Mouse (Mus musculus): Measurements from ENCODE around the gene Rgs9. TPM values are rescaled to one million over a fixed set of nuclear protein-coding genes. Genes with fewer than 3 reads are reported as not detected.
"Not testable (repeated sequence)": the region's sequence is repeated elsewhere in the genome, so short reads cannot be mapped to it uniquely, and the experiment has no call there.

The Rgs9 gene
- polyA plus RNA-seq, 1 experiment from 2014 or later, result 3.8 TPM

DNA sequence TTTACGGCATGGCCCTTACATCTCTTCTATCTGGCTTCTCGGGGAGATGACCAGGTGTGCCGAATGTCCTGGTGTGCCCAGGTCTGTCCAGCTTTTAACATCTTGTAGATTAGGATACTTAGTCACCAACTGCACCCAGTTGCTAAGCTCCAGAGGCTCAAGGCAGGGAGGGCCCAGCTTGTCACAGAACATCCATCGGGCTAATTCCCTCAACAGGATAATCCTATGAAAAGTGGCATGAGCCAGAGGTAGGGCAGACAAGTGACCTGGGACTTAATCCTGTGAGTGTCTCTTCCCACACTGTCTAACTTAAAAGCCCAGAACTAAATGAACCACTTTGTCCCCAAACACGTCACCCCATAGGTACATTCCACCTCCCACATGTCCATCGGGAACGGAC is 898 bp downstream of the Rgs9 start:
- peaks cover 8% of the 10 kb centered on the region; the same call in 1 of the 2 replicates for H3K4me1 ChIP-seq
- WGBS, result 66% methylated on average over 7 of the region's 7 CpGs
- no peak for ATAC-seq (ENCODE audit: low FRiP score, low read depth)
- H3K4me2 ChIP-seq (replicated peaks), result peak overlapping the region; percentile 75
- H3K9me3 ChIP-seq, result no peaks in the 10 kb centered on the region
- peaks cover 30% of the 10 kb centered on the region for H3K27me3 ChIP-seq
- H3K36me3 ChIP-seq, result no peaks in the 10 kb centered on the region
- H3K27ac ChIP-seq (replicated peaks), result no peak overlapping the region
- no peak overlapping the region for H3K9ac ChIP-seq (replicated peaks)
- peak overlapping the region; percentile 46 for H3K4me3 ChIP-seq

DNA sequence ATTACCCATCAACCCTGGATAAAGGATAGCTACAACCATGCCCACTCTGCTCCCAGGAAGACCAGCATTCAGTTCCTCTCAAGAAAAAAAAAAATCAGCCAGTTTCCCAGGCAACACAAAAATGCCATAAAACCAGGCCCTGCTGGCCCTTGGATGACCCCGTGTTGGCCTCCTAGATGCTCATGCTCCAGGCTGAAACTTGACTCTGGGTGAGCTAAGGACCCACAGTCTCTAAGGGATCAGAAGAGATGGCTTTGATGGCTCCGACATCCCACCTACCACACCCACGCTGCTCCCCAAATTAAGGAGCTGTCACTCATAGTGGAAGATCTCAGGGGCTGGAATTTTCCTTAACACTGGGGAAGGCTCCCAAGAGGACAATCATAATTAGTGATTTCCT is 5.9 kb downstream of the Rgs9 start:
- Histone ChIP-seq H3K36me3 (no peaks in the 10 kb centered on the region), H3K9me3 (no peaks in the 10 kb centered on the region), H3K4me1 (peaks cover 4% of the 10 kb centered on the region; the same call in 1 of the 2 replicates), H3K4me3 (no peak overlapping the region), H3K27me3 (peaks cover 15% of the 10 kb centered on the region), H3K4me2 (replicated peaks) (no peak overlapping the region), H3K9ac (replicated peaks) (no peak overlapping the region), H3K27ac (replicated peaks) (no peak overlapping the region)
- ATAC-seq (ENCODE audit: low FRiP score, low read depth), result no peak
- WGBS, result 83% methylated on average over 3 of the region's 3 CpGs

DNA sequence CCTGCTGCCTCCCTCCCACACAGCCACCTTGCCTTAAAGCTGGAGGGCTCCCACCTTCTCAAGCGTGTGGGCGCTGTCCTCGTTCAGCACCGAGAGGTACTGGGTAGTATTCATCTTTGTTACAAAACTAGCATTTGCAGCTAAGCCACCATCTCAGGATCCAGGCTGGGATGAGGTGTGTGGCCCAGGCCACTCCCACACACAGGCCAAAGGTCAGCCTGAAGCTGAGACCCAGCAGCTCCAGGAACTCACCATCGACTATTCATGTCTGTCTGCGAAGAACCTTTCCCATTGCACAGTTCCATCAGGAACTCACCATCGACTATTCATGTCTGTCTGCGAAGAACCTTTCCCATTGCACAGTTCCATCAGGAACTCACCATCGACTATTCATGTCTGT is 8.6 kb downstream of the Rgs9 start:
- not testable (repeated sequence) for H3K9me3 ChIP-seq; H3K27me3 ChIP-seq; H3K27ac ChIP-seq (replicated peaks); ATAC-seq (ENCODE audit: low FRiP score, low read depth); H3K4me3 ChIP-seq; H3K4me1 ChIP-seq; H3K4me2 ChIP-seq (replicated peaks); H3K36me3 ChIP-seq; H3K9ac ChIP-seq (replicated peaks)
- 95% methylated on average over 9 of the region's 9 CpGs for WGBS

DNA sequence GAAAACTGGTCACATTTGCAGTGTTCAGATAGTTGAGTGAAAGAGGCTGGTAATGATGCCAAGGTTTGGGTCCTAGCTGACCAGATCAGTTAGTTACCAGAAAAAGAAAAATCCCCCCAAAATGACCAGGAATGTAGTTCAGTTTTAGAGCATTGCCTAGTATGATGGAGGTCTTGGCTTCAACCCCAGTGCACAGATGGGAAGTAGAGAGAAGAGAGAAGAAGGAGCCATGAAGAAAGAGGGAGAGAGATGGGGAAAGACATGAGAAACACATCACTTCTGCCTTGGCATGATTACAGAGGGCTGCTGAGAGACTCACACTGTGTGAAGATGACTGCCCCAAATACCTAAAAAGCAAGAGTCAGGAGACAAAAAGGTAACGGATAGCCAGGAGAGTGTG is 13.1 kb downstream of the Rgs9 start:
- H3K9ac ChIP-seq (replicated peaks), result no peak overlapping the region
- H3K4me3 ChIP-seq, result no peak overlapping the region
- no peak overlapping the region for H3K27ac ChIP-seq (replicated peaks)
- no peak for ATAC-seq (ENCODE audit: low FRiP score, low read depth)
- WGBS, result 92% methylated on average over 1 of the region's 1 CpGs
- no peaks in the 10 kb centered on the region for H3K27me3 ChIP-seq
- H3K4me2 ChIP-seq (replicated peaks), result no peak overlapping the region
- peaks cover 3% of the 10 kb centered on the region; the same call in 1 of the 2 replicates for H3K9me3 ChIP-seq
- no peaks in the 10 kb centered on the region for H3K36me3 ChIP-seq
- no peaks in the 10 kb centered on the region for H3K4me1 ChIP-seq

DNA sequence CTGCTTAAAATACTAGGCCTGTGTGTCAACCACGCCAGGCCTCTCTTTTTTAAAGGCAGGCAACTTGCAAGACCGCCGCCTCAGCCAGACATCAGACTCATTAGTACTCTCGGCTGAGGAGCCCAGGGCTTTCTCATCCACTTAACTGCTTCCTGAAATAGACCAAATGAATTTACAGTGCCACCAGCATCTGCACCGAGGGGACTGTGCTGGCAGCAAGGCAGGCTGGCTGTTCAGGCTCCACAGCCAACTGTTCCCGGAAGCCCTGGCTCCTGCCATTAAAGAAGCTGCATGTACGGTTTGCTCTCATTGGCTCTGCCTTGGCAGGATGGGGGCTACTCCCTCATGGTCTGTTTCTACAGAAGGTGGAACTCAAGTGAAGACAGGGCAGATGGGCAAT is 19.7 kb downstream of the Rgs9 start:
- WGBS, result 79% methylated on average over 7 of the region's 7 CpGs

DNA sequence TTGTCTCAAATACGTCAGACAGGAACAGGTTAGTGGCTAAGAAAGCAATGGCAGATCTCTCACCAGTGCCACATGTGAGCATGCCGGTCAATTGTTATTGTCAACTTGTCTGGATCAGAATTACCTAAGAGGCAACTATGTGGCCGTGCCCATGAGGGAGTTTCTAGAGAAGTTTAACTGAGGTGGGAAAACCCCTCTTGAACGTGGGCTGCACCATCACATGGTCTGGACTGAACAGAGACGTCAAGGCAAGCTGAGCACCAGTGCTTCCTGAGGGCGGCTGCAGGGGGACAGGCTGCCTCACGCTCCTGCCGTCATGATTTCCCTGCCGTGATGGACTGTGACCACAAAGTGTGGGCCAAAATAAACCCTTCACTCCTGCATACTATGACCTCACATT is 26.5 kb downstream of the Rgs9 start:
- WGBS, result 90% methylated on average over 9 of the region's 9 CpGs
- no peak overlapping the region for H3K9ac ChIP-seq (replicated peaks)
- ATAC-seq (ENCODE audit: low FRiP score, low read depth), result no peak
- no peak overlapping the region for H3K4me3 ChIP-seq
- no peak overlapping the region for H3K27ac ChIP-seq (replicated peaks)
- H3K36me3 ChIP-seq, result no peaks in the 10 kb centered on the region
- no peaks in the 10 kb centered on the region for H3K27me3 ChIP-seq
- H3K9me3 ChIP-seq, result no peaks in the 10 kb centered on the region
- peaks cover 12% of the 10 kb centered on the region; the same call in 1 of the 2 replicates for H3K4me1 ChIP-seq
- H3K4me2 ChIP-seq (replicated peaks), result no peak overlapping the region

More for the DNA sequence above, 19.7 kb downstream of the Rgs9 start:
- peaks cover 3% of the 10 kb centered on the region; the same call in 1 of the 2 replicates for H3K9me3 ChIP-seq
- no peak overlapping the region for H3K27ac ChIP-seq (replicated peaks)
- no peak overlapping the region for H3K4me2 ChIP-seq (replicated peaks)
- H3K27me3 ChIP-seq, result no peaks in the 10 kb centered on the region
- H3K9ac ChIP-seq (replicated peaks), result no peak overlapping the region
- H3K4me3 ChIP-seq, result no peak overlapping the region
- H3K36me3 ChIP-seq, result no peaks in the 10 kb centered on the region
- no peaks in the 10 kb centered on the region for H3K4me1 ChIP-seq
- ATAC-seq (ENCODE audit: low FRiP score, low read depth), result no peak

DNA sequence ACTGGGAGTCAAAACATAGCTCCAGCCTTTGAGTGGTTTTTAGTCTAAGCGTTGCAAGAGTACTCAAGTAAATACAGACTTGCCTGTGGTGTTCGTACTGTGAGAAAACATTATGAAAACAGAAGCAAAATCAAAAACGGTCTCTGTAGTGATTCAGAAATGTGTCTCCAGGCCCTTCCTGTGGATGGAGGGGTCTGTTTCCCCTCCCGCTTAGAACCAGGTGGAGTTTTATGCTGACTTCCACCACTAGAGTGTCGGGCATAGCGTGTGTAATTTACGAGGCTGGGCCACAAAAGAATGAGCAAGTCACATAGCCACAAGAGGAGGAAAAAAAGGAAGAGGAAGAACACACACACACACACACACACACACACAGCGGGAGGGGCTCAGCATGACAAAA is 27.6 kb downstream of the Rgs9 start:
- Histone ChIP-seq H3K27ac (replicated peaks) (0 out of 2 replicates have a peak overlapping the region, but pooled peaks have one; percentile 15), H3K4me2 (replicated peaks) (no peak overlapping the region), H3K27me3 (no peaks in the 10 kb centered on the region), H3K9ac (replicated peaks) (no peak overlapping the region), H3K36me3 (no peaks in the 10 kb centered on the region), H3K9me3 (no peaks in the 10 kb centered on the region), H3K4me1 (peaks cover 12% of the 10 kb centered on the region; the same call in 1 of the 2 replicates), H3K4me3 (no peak overlapping the region)
- no peak for ATAC-seq (ENCODE audit: low FRiP score, low read depth)
- 81% methylated on average over 8 of the region's 8 CpGs for WGBS

DNA sequence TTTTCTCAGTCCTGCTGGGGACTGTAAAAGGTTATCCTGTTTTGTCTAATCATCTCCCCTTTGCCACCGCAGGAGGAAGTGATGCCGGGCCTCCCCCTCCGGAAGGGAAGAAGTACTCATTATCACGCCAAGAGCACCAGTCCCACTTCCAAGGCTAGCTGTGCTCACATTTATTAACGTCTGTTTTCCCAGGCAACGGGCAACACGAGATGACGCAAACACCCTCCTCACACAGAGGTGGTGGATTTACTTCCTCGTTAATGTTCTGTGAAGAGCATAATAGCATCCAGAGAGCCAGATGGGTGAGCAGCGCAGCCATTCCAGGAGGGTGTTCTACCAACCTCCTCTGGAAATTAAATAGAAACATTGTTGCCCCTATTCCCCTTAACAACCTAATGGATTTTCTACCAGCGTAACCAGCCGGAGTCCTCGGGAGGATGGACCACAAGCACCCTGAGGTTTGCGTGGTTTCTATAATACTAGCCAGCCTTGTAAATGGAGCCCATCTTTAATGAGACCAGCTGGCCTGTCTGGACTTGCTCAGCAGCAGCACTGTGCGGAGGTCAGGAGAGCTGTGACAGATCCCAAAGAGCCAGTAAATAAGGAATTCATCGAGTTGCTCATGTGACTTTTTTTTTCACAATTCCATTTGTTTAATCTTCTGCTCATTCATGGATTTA is 28.1 kb downstream of the Rgs9 start:
- H3K36me3 ChIP-seq, result no peaks in the 10 kb centered on the region
- no peaks in the 10 kb centered on the region for H3K27me3 ChIP-seq
- H3K9ac ChIP-seq (replicated peaks), result no peak overlapping the region
- WGBS, result 69% methylated on average over 16 of the region's 16 CpGs
- H3K4me1 ChIP-seq, result peaks cover 12% of the 10 kb centered on the region; the same call in 1 of the 2 replicates
- H3K4me2 ChIP-seq (replicated peaks), result no peak overlapping the region
- peak overlapping the region; percentile 56 for H3K27ac ChIP-seq (replicated peaks)
- no peaks in the 10 kb centered on the region for H3K9me3 ChIP-seq
- no peak overlapping the region for H3K4me3 ChIP-seq
- no peak for ATAC-seq (ENCODE audit: low FRiP score, low read depth)

DNA sequence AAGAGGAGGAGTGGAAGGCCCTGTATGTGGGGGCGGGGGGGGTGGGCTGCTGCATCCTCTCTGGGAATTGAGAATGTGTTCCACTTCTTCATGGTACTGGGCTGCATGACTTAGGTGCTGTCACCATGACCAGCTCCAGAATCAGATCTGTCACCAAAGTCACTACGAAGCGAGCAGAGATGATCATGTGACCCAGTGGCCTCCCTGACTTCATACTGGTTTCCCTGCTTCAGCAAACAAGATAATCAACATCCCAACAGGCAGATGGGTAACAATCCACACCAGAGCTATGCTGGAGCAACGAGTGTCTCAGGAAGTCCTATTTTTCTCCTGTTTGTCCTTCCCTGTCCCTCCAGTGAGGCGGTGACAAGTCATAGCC is 28.7 kb downstream of the Rgs9 start:
- no peak for ATAC-seq (ENCODE audit: low FRiP score, low read depth)
- Histone ChIP-seq H3K4me1 (peaks cover 12% of the 10 kb centered on the region; the same call in 1 of the 2 replicates), H3K4me2 (replicated peaks) (no peak overlapping the region), H3K4me3 (no peak overlapping the region), H3K36me3 (no peaks in the 10 kb centered on the region), H3K9me3 (no peaks in the 10 kb centered on the region), H3K27me3 (no peaks in the 10 kb centered on the region), H3K27ac (replicated peaks) (peak overlapping the region; percentile 56), H3K9ac (replicated peaks) (no peak overlapping the region)
- WGBS, result 76% methylated on average over 5 of the region's 5 CpGs

DNA sequence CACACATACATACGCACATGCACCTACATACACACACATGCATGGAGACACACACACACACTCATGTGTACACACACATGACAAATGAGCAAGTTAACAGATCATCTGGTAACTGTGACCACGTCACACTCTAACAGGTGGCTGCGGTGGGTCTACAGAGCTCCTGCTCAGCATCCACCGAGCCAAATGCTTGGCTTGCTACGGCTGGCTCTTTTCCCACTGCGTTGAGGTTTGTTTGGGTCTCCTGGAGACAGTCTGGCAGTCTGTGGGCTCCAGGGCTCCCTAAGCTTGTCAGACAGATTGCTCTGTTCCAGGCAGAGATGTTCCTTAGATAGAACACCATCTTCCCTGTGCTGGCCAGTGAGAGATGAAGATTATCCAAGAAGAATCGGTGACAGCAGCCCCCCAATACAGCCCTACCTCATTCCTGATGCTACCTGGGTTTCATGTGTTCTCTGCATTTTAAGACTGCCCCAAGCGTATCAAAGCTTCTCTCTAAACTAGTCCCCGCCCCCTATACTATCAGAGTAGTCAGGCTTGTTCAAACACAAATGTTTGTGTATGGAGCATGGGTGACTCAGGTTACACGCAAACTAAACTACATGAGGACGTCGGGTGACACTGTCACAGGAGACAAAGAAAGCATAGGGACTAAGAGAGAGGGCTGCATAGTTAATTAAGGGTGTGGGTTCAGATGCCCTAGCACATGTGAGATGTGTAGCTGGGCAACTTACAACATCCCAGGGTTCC is 31.6 kb downstream of the Rgs9 start:
- 92% methylated on average over 12 of the region's 12 CpGs for WGBS

DNA sequence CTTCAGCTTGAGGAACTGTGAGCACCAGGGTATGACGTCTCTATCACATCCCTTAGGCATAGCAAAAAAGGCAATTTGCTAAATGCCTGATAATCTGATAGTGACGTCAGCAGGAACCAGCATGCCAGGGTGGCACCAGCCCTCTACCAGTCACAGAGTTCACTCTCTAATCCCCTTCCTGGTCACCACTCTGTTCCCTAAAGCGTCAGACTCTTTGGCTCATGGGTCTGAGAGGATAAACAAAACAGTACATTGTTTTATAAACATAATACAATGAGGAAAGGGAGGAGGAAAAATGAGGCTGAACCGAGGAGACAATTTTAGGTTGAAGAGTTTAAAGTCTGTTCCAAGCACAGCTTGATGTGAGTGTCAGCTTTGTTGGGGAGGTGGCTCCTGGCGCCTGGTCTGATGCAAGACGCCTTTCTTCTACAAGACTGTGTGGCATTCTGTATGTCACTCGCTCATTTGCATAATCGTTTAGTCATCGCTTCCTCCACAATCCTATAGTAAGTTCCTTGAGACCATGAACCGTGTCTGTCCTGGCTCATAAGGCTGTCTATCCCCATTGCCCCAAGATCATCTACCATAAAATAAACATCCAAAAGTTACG is 33.7 kb downstream of the Rgs9 start:
- WGBS, result 71% methylated on average over 11 of the region's 11 CpGs

More for the DNA sequence above, 31.6 kb downstream of the Rgs9 start:
- Histone ChIP-seq H3K9me3 (no peaks in the 10 kb centered on the region), H3K36me3 (no peaks in the 10 kb centered on the region), H3K9ac (replicated peaks) (no peak overlapping the region), H3K4me3 (no peak overlapping the region), H3K4me2 (replicated peaks) (no peak overlapping the region), H3K27me3 (no peaks in the 10 kb centered on the region), H3K4me1 (peaks cover 12% of the 10 kb centered on the region; the same call in 1 of the 2 replicates), H3K27ac (replicated peaks) (no peak overlapping the region)
- ATAC-seq (ENCODE audit: low FRiP score, low read depth), result no peak

DNA sequence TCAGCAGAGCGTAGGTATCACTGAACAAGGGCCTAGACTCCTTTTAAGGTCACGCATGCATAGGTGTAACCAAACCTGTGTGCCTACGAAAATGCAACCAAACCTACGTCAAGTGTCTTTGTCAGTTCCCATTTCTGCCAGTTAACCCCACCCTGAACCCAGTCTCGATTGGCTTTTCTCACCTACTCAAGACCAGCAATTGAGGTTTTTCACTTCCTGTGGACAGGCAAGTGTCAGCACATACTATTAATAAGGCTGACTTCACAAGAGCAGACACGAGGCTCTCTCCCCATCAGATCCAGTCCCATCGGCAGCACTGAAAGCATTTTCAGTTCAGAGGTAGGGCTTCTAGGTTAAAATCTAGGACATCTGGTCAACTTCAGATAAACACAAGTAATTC is 37.4 kb downstream of the Rgs9 start:
- H3K4me1 ChIP-seq, result no peaks in the 10 kb centered on the region
- ATAC-seq (ENCODE audit: low FRiP score, low read depth), result no peak
- no peak overlapping the region for H3K4me2 ChIP-seq (replicated peaks)
- no peak overlapping the region for H3K4me3 ChIP-seq
- no peaks in the 10 kb centered on the region for H3K36me3 ChIP-seq
- no peak overlapping the region for H3K9ac ChIP-seq (replicated peaks)
- H3K27ac ChIP-seq (replicated peaks), result no peak overlapping the region
- H3K9me3 ChIP-seq, result no peaks in the 10 kb centered on the region
- WGBS, result 93% methylated on average over 7 of the region's 7 CpGs
- H3K27me3 ChIP-seq, result no peaks in the 10 kb centered on the region

More for the DNA sequence above, 33.7 kb downstream of the Rgs9 start:
- peaks cover 7% of the 10 kb centered on the region; the same call in 1 of the 2 replicates for H3K4me1 ChIP-seq
- no peak overlapping the region for H3K4me2 ChIP-seq (replicated peaks)
- no peaks in the 10 kb centered on the region for H3K9me3 ChIP-seq
- H3K27me3 ChIP-seq, result no peaks in the 10 kb centered on the region
- ATAC-seq (ENCODE audit: low FRiP score, low read depth), result no peak
- no peaks in the 10 kb centered on the region for H3K36me3 ChIP-seq
- H3K27ac ChIP-seq (replicated peaks), result no peak overlapping the region
- no peak overlapping the region for H3K9ac ChIP-seq (replicated peaks)
- H3K4me3 ChIP-seq, result no peak overlapping the region

Data from midbrain, embryonic 12.5 days (tissue).